Mouse (Mus musculus) spleen, adult 2 months (tissue): Measurements from ENCODE around the gene Mast1. TPM values are rescaled to one million over a fixed set of nuclear protein-coding genes. Genes with fewer than 3 reads are reported as not detected.

Experiments used
- DNase-seq, 2 experiments: peaks; one replicate each; pipeline versions ENCODE4 v3.0.0 to v3.0.0-alpha.2; 2012 to 2021; ENCODE audit warnings: low spot score in 2 of 2, low read depth in 1 of 2
- H3K27ac ChIP-seq: fragments of 200-500 bp; 2 replicates; pipeline ENCODE4 v1.5.1; 2012; ENCODE audit warnings: low read length, inconsistent platforms; ENCODE audit not compliant: insufficient read depth
- H3K27me3 ChIP-seq: fragments of 200-500 bp; 2 replicates; pipeline ENCODE4 v1.6.1; 2012; ENCODE audit warnings: mild to moderate bottlenecking, moderate library complexity, low read length, inconsistent platforms; ENCODE audit not compliant: control insufficient read depth, insufficient read depth
- H3K36me3 ChIP-seq: fragments of 200-500 bp; 2 replicates; pipeline ENCODE4 v1.6.1; 2012; ENCODE audit warnings: mild to moderate bottlenecking, low read length, inconsistent platforms; ENCODE audit not compliant: control insufficient read depth, insufficient read depth
- H3K4me1 ChIP-seq: fragments of 200-500 bp; 2 replicates; pipeline ENCODE4 v1.6.1; 2011; ENCODE audit warnings: inconsistent platforms; ENCODE audit not compliant: control insufficient read depth, insufficient read depth, insufficient read length
- H3K4me3 ChIP-seq: fragments of 200-500 bp; 2 replicates; pipeline ENCODE4 v1.5.1; 2011; ENCODE audit warnings: mild to moderate bottlenecking, inconsistent platforms; ENCODE audit not compliant: insufficient read depth, insufficient read length; ENCODE audit errors: extremely low read depth
- CTCF ChIP-seq: fragments of 200-500 bp; IDR thresholded peaks from 2 replicates; pipeline ENCODE4 v1.5.1; 2011; ENCODE audit warnings: mild to moderate bottlenecking, inconsistent platforms; ENCODE audit not compliant: insufficient read depth, insufficient read length, insufficient replicate concordance; ENCODE audit errors: extremely low read depth
- POLR2A ChIP-seq: fragments of 200-500 bp; IDR thresholded peaks from 2 replicates; pipeline ENCODE4 v1.6.1; 2011; ENCODE audit warnings: low read depth, low read length, inconsistent platforms
- WGBS: fragments of 180-500 bp; shearing (Covaris S2); methylation state at CpG from one replicate; pipeline ENCODE4 v1.1.7; 2018; 5-methylcytosine and 5-hydroxymethylcytosine counted together
- polyA plus RNA-seq: library from polyadenylated mRNA; depleted of rRNA; stranded (reverse); fragments of >200 nt; gene quantifications from 2 replicates; pipeline ENCODE4 v1.2.3, GENCODE M21; 2012; rRNA removed

Mast1 gene
- polyA plus RNA-seq, 1 experiment: 0.70 TPM

- peak within 1 kb of the TSS; percentile 66 for H3K4me3 ChIP-seq
- H3K27ac ChIP-seq: peak within 1 kb of the TSS; percentile 36
- no peaks in the 10 kb centered on the region for H3K27me3 ChIP-seq
- 4% methylated on average over 46 of the region's 46 CpGs for WGBS
- peak; percentile 67 to 83 for DNase-seq
- H3K36me3 ChIP-seq: peaks cover 10% of the 10 kb centered on the region
- peaks cover 10% of the 10 kb centered on the region for H3K4me1 ChIP-seq
- TF ChIP-seq POLR2A: no peak
- no peak for TF ChIP-seq CTCF
Measured at GRCm38 (mm10) chr8:84871376-84872308, 65.5 kb downstream of the Mast1 start, which contains the start of gene Syce2. Syce2 (plus strand) TSS chr8:84872111.

Other genes starting within 250 kb of the Mast1 start
- 66.0 and 78.5 TPM in 2 replicates for gene Nacc1, start 249.5 kb downstream of the Mast1 start, polyA plus RNA-seq
- 90.0 and 115 TPM in 2 replicates for gene Lyl1, start 235.9 kb downstream of the Mast1 start, polyA plus RNA-seq
- 4.5 TPM in 2 replicates for gene G430095P16Rik, start 214.4 kb downstream of the Mast1 start, polyA plus RNA-seq
- 13.7 and 17.1 TPM in 2 replicates for gene Nfix, start 137.0 kb downstream of the Mast1 start, polyA plus RNA-seq
- gene Dand5, start 114.5 kb downstream of the Mast1 start, polyA plus RNA-seq: 1.6 and 1.8 TPM in 2 replicates
- 20.3 and 61.4 TPM in 2 replicates for gene Gadd45gip1, start 105.8 kb downstream of the Mast1 start, polyA plus RNA-seq
- gene Rad23a, start 96.7 kb downstream of the Mast1 start, polyA plus RNA-seq: 125 and 162 TPM in 2 replicates
- 112 and 116 TPM in 2 replicates for gene Calr, start 90.4 kb downstream of the Mast1 start, polyA plus RNA-seq
- gene Farsa, start 80.4 kb downstream of the Mast1 start, polyA plus RNA-seq: 50.3 and 55.0 TPM in 2 replicates
- gene Syce2, start 65.2 kb downstream of the Mast1 start, polyA plus RNA-seq: 1.8 and 2.0 TPM in 2 replicates
- gene Gcdh, start 43.4 kb downstream of the Mast1 start, polyA plus RNA-seq: 44.2 and 48.3 TPM in 2 replicates
- gene Klf1, start 35.4 kb downstream of the Mast1 start, polyA plus RNA-seq: 46.5 and 70.0 TPM in 2 replicates
- 43.4 and 44.9 TPM in 2 replicates for gene Dnase2a, start 28.8 kb downstream of the Mast1 start, polyA plus RNA-seq
- not detected in 2 replicates for gene Rtbdn, start 9.6 kb upstream of the Mast1 start, polyA plus RNA-seq
- gene Gm49661, start 32.1 kb upstream of the Mast1 start, polyA plus RNA-seq: not detected in 2 replicates
- 149 and 164 TPM in 2 replicates for gene Prdx2, start 32.2 kb upstream of the Mast1 start, polyA plus RNA-seq
- 34.2 and 35.6 TPM in 2 replicates for gene Rnaseh2a, start 32.4 kb upstream of the Mast1 start, polyA plus RNA-seq
- 89.2 and 154 TPM in 2 replicates for gene Junb, start 41.4 kb upstream of the Mast1 start, polyA plus RNA-seq
- gene Hook2, start 53.2 kb upstream of the Mast1 start, polyA plus RNA-seq: 3.6 and 3.9 TPM in 2 replicates
- not detected in 2 replicates for gene Best2, start 77.2 kb upstream of the Mast1 start, polyA plus RNA-seq
- gene Asna1, start 87.9 kb upstream of the Mast1 start, polyA plus RNA-seq: 71.6 and 72.0 TPM in 2 replicates
- 87.8 and 137 TPM in 2 replicates for gene Trir, start 89.5 kb upstream of the Mast1 start, polyA plus RNA-seq
- 40.0 and 47.5 TPM in 2 replicates for gene Tnpo2, start 99.6 kb upstream of the Mast1 start, polyA plus RNA-seq
- 18.8 and 22.5 TPM in 2 replicates for gene Fbxw9, start 122.7 kb upstream of the Mast1 start, polyA plus RNA-seq
- 0.48 and 1.4 TPM in 2 replicates for gene Gm5741, start 130.6 kb upstream of the Mast1 start, polyA plus RNA-seq
- 40.6 and 84.9 TPM in 2 replicates for gene Dhps, start 134.4 kb upstream of the Mast1 start, polyA plus RNA-seq
- 68.5 and 73.6 TPM in 2 replicates for gene Wdr83os, start 143.4 kb upstream of the Mast1 start, polyA plus RNA-seq
- 20.6 and 26.3 TPM in 2 replicates for gene Wdr83, start 143.9 kb upstream of the Mast1 start, polyA plus RNA-seq
- 163 and 165 TPM in 2 replicates for gene Man2b1, start 145.9 kb upstream of the Mast1 start, polyA plus RNA-seq
- gene Zfp791, start 185.7 kb upstream of the Mast1 start, polyA plus RNA-seq: 0.05 and 0.11 TPM in 2 replicates
- 0.04 TPM in 1 of 2 replicates, not detected in the other for gene Cks1brt, start 214.6 kb upstream of the Mast1 start, polyA plus RNA-seq